Mouse (Mus musculus): Measurements from ENCODE around the gene Dtx3. TPM values are rescaled to one million over a fixed set of nuclear protein-coding genes. Genes with fewer than 3 reads are reported as not detected.
"Not testable (repeated sequence)": the region's sequence is repeated elsewhere in the genome, so short reads cannot be mapped to it uniquely, and the experiment has no call there.

Gene Dtx3
- total RNA-seq, 2 experiments from 2014 or later: 22.2 to 24.8 TPM

DNA sequence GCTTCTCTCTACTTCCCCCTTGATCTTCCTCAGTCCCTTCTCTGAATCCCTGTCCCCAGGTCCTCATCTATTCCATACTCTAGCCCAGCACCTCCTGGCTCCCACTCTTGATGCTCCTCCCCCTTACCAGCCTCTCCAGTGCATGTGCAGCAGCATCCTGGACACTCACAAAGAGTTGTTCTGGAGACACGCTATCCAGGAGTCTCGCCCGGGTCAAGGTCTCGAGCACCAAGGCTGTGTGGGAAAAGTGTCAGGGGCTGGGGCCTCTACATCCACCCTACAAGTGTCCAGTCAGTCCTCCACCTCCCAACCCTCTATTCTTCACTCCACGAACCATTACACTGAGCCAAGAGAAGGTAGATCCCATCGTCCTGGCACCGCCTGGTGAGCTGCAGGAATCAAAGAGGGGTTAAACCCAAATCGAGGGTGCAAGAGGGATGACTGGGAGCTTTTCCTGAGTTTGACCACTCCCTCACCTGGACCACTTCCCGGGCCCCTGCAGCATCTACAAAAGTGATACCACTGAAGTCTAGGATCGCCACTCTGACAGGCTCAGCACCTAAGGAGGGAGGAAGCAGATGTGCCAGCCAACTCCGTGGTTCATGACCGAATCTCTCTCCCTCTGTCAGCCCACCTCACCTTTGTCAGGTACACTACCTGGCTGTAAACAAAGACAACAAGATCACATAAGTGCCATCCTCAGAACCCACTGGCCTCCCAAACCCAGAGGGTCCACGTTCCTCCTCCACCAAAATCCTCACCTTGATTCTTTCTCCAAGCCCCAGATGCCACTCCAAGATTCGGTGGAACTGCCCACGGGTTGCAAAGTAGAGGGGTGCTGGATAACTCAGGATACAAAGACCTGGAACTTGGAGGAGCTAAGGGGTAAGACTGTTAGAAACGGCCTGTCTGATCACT lies 22.1 kb downstream of the Dtx3 start:
- no peak for DNase-seq
- intact Hi-C loops (cut with DNase I; ENCODE audit: low total_unique reads): no loop called here

- intact Hi-C loops (cut with DNase I; ENCODE audit: low total_unique reads): no loop called here
- DNase-seq: no peak
Observed at GRCm38 (mm10) chr10:127171631-127172200, 23.8 kb downstream of the Dtx3 start.

DNA sequence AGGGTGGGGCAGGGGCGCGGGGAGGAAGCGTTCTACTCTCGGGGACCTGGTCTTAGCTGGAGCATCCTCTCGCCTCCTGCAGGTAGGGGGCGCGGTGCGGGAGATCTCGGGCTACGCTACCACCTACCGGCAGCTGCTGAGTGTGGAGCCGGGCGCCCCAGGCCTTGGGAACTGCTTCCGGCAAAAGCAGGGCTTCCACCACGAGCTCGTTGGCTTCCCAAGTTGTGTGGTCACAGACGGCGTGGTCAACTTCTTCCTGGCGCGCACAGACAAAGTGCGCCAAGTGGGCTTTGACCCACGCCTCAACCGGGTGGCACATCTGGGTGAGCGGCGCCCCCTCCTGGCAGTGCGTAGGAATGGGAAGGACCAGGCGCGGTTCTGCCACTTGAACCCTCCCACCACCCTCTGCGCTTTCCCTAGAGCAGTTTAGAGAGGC lies 24.7 kb downstream of the Dtx3 start:
- DNase-seq: peak; percentile 71
- intact Hi-C loops (cut with DNase I; ENCODE audit: low total_unique reads): no loop called here

- intact Hi-C loops (cut with DNase I; ENCODE audit: low total_unique reads): no loop called here
Observed at GRCm38 (mm10) chr10:127170002-127170401, 25.5 kb downstream of the Dtx3 start.

DNA sequence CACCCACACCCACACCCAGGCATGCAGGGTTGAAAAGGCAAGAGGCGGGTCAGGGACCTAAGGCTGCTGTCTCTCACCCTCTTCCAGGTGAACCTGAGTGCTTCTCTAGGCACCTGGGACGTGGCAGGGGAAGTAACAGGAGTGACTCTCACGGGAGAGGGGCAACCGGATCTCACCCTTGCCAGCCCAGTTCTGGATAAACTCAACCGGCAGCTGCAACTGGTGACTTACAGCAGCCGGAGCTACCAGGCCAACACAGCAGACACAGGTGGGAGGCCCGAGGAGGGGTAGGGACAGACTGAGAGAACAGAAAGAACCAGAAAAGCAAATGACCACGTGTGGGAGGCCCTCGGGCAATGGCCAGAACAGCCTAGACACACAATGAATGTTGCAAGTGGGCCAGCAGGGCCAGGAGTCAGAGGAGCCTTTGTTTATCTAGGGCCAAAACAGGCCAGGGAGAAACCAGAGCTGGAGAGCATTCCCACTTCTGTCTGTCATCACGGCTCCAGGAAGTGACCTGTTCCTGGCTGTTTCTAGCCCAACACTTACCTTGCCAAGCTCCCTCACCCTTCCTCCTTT lies 27.8 kb downstream of the Dtx3 start:
- intact Hi-C loops (cut with DNase I; ENCODE audit: low total_unique reads): loop anchor here (2.0 kb wide), 1 partner anchor 37 kb away; no protein-coding TSS in a partner anchor
- no peak for DNase-seq

More at GRCm38 (mm10) chr10:127170002-127170401, 25.5 kb downstream of the Dtx3 start:
- DNase-seq: no peak

GRCm38 (mm10) chr10:127166771-127167613 lies 28.5 kb downstream of the Dtx3 start:
- no peak for DNase-seq
- intact Hi-C loops (cut with DNase I; ENCODE audit: low total_unique reads): loop anchor here (2.0 kb wide), 1 partner anchor 36 kb away; no protein-coding TSS in a partner anchor

GRCm38 (mm10) chr10:127166404-127166715 lies 29.2 kb downstream of the Dtx3 start:
- intact Hi-C loops (cut with DNase I; ENCODE audit: low total_unique reads): loop anchor here (2.0 kb wide), 1 partner anchor 36 kb away; no protein-coding TSS in a partner anchor
- DNase-seq: no peak

GRCm38 (mm10) chr10:127165654-127166403 lies 29.7 kb downstream of the Dtx3 start:
- DNase-seq: no peak
- intact Hi-C loops (cut with DNase I; ENCODE audit: low total_unique reads): loop anchor here (2.0 kb wide), 1 partner anchor 35 kb away; no protein-coding TSS in a partner anchor

- intact Hi-C loops (cut with DNase I; ENCODE audit: low total_unique reads): no loop called here
- no peak for DNase-seq
Observed at GRCm38 (mm10) chr10:127165354-127165653, 30.2 kb downstream of the Dtx3 start.

DNA sequence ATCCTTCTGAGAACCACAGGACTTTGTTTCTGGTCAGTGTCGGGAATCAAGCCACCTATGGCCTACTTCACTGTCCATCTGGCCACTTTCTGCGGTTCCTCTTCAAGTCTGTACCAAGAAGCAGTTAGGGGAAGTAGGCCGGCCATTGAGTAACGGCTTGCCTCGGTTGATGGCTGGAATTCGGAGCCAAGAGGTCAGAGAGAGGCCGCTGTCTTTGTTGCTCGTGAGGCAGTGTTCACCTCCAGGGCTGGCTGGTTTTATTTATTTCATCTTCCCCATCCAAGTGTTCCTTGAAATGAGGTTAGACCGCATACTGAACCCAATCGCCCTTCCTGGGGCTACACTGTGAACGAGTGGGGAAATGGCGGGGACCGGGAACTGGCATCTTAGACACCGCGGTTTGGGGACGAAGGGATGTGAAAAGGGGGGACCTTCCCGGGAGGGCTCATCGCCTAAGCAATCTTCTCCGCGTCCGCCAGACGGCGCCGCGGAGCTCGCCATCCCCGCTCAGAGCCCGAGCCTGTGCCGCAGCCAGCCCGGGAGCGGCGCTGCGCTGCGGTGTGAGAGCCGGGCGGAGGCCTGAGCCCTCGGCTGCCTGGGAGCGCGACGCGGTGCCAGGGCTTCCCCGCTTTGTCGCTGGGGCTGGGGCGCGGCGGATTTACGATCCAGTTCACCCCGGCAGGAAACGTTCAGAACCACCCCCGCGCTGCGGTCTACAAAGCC lies 30.7 kb downstream of the Dtx3 start, which contains the start of gene B4galnt1:
Gene B4galnt1, plus strand, starts transcription at position 595 of the 723 bp plus-strand sequence.
- DNase-seq: peak; percentile 75
- intact Hi-C loops (cut with DNase I; ENCODE audit: low total_unique reads): no loop called here

DNA sequence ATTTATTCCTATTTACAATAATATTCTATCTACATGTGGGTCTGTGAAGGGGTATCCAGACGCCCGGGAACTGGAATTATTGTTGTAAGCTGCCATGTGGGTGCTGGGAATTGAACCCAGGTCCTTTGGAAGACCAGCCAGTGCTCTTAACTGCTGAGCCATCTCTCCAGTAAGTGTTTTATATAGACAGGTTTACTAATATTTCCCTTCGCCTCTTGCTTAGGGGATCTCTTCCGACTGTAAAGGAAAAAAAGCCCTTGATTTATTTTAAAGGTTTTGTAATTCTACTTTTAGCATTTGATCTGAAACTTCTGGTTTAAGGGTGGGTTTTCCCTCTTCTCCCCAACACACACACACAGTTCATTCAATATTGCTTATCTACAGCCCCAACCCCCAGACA lies 31.3 kb downstream of the Dtx3 start:
- DNase-seq: no peak
- intact Hi-C loops (cut with DNase I; ENCODE audit: low total_unique reads): no loop called here

DNA sequence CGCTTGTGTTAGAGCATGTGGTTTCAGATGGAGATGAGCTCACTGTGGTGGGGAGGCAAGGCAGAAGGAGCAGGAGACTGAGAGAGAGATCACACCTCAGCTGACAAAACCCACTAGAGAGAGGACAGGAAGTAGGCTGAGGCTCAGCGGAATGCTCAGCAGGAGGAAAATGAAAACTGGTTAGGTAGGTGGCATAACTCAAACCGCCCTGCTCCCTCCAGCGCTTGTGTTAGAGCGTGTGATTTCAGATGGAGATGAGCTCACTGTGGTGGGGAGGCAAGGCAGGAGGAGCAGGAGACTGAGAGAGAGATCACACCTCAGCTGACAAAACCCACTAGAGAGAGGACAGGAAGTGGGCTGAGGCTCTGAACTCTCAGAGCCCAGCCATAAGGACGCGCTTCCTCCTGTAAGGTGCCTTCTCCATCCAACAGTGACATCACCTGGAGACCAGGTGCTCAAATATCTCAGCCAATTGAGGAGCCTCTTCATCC lies 32.7 kb downstream of the Dtx3 start:
- DNase-seq; intact Hi-C loops (cut with DNase I; ENCODE audit: low total_unique reads): not testable (repeated sequence)

DNA sequence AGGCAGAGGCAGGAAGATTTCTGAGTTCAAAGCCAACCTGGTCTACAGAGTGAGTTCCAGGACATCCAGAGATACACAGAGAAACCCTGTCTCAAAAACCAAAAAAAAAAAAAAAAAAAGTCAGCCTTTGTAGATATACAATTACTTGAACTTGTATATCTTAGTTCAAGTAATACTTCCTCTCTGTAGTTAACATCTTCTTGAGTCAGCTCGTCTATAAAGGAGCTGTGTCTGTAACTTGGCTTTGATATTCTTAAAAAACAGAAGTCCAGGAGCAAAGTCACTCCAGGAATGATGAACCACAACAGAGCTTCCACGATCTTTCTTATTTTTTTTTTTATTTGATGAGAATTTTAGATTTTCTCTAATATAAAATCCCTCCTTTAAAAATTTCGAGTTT lies 34.8 kb downstream of the Dtx3 start:
- intact Hi-C loops (cut with DNase I; ENCODE audit: low total_unique reads): no loop called here
- DNase-seq: no peak

GRCm38 (mm10) chr10:127160081-127160480 lies 35.4 kb downstream of the Dtx3 start:
- intact Hi-C loops (cut with DNase I; ENCODE audit: low total_unique reads): no loop called here
- no peak for DNase-seq

DNA sequence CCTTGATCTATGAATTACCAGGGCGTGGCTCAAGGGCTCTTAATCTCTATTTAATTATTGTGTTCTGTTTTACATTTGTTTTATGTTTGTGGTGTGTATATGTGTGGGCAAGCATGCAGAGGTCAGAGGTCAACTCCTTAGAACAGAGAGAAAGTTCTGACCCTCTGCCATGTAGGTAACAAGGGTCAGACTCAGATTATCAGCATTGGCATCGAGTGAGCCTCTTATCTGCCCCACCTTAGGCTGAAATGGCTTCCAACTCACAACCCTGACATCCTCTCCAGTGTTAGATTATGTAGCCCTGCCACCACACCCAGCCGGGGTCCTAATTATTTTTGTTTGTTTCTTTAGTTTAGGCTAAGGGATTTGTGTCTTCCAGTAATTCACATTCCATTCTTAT lies 37.1 kb downstream of the Dtx3 start:
- intact Hi-C loops (cut with DNase I; ENCODE audit: low total_unique reads): no loop called here

DNA sequence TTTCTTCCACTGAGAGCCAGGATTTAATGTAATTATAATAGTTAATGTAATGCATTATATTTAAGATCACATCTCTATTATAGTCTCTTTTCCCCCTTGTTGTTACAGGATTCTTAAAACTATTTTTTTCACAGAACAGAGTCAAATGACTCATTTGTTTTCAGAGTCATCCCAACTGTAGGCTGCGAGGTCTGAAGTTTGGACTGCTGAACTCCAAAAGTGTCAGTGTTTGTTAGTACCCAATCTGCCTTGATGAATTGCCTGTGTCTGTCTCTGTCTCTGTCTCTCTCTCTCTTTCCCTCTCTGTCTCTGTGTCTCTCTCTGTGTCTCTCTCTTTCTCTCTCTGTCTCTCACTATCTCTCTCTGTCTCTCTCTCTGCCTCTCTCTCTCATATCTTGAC lies 39.0 kb downstream of the Dtx3 start:
- DNase-seq: no peak
- intact Hi-C loops (cut with DNase I; ENCODE audit: low total_unique reads): no loop called here

More for the DNA sequence above, 37.1 kb downstream of the Dtx3 start:
- DNase-seq: no peak

DNA sequence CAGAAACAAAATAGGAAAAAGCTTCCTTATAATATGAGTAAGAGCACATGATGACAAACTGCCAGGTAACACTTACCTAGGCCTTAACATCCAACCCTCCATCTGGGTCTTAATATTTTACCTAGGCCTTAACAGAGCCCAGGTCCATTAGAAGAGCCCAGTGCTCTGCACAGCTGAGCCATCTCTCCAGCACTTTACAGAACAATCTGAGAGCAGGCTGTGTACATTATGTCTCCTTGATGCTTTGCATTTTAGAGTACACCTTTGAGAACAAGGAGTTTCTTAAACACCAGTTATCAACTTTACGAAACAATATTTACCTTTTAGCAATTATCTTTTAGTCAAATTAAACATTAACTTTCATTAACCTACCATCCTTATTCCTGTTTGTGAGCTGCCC lies 39.4 kb downstream of the Dtx3 start:
- DNase-seq: no peak
- intact Hi-C loops (cut with DNase I; ENCODE audit: low total_unique reads): no loop called here

DNA sequence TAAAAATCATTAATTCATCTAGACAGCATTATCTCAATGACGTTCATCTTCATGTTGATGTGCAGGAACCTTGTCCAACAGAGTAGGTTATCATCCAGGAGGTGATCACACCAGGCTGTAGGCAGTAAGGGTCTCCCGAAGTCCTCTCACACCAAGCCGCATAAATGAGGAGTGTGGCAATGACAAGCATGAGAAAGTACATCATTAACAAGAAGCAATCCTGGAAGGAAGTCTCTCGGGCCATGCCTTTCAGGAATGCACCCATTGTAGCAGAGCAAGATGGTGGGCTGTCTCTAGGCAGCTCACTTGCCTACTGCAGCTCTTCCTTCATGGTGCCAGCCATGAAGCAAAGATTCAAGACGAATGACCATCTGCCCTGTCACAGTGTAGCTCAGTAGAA lies 40.9 kb downstream of the Dtx3 start:
- no peak for DNase-seq
- intact Hi-C loops (cut with DNase I; ENCODE audit: low total_unique reads): no loop called here

All from gastrocnemius, postnatal 14 days (tissue).